Mouse (Mus musculus) liver, embryonic 16.5 days (tissue): ENCODE measurements around the gene Nacad. TPM values are rescaled to one million over a fixed set of nuclear protein-coding genes. Genes with fewer than 3 reads are reported as not detected.

Source experiments
- ATAC-seq: fragments of 200-750 bp; cut with Nextera tagmentation; 2 replicates; pipeline ENCODE4 v1.8.0; 2017; ENCODE audit warnings: low read depth, mild to moderate bottlenecking, moderate number of reproducible peaks, moderate library complexity
- H3K27ac ChIP-seq: fragments of 300-500 bp; sonication (generic); 2 replicates; pipeline ENCODE4 v1.5.1; 2014; ENCODE audit warnings: mild to moderate bottlenecking, low read length
- H3K27me3 ChIP-seq: fragments of 300-500 bp; sonication (generic); 2 replicates; pipeline ENCODE4 v1.6.1; 2014; ENCODE audit warnings: low read depth, low read length, mixed read lengths; ENCODE audit not compliant: control insufficient read depth, insufficient read depth
- H3K36me3 ChIP-seq: fragments of 300-500 bp; sonication (generic); 2 replicates; pipeline ENCODE4 v1.6.1; 2014; ENCODE audit warnings: mild to moderate bottlenecking; ENCODE audit not compliant: control insufficient read depth, insufficient read depth
- H3K4me1 ChIP-seq: fragments of 300-500 bp; sonication (generic); 2 replicates; pipeline ENCODE4 v1.6.1; 2014; ENCODE audit warnings: low read depth, low read length, mixed read lengths; ENCODE audit not compliant: control insufficient read depth
- H3K4me2 ChIP-seq: fragments of 300-500 bp; sonication (generic); 2 replicates; pipeline ENCODE4 v1.6.1; 2014; ENCODE audit warnings: low read depth, low read length, mixed read lengths
- H3K4me3 ChIP-seq: fragments of 300-500 bp; sonication (generic); 2 replicates; pipeline ENCODE4 v1.5.1; 2014; ENCODE audit warnings: low read depth, mild to moderate bottlenecking, low read length
- H3K9ac ChIP-seq: fragments of 300-500 bp; sonication (generic); 2 replicates; pipeline ENCODE4 v1.6.1; 2014; ENCODE audit warnings: low read depth, low read length
- H3K9me3 ChIP-seq: fragments of 300-500 bp; sonication (generic); replicated peaks from 2 replicates; pipeline ENCODE4 v1.6.1; 2016; ENCODE audit warnings: low read length; ENCODE audit not compliant: control insufficient read depth
- WGBS: fragments of 180-500 bp; shearing (Covaris S2); extraction: QIAGEN DNeasy Blood & Tissue Kit; methylation state at CpG from one replicate; pipeline ENCODE4 v1.1.7; 2014; ENCODE audit not compliant: insufficient replicate concordance; 5-methylcytosine and 5-hydroxymethylcytosine counted together
- polyA plus RNA-seq: library from polyadenylated mRNA; unstranded; fragments of >200 nt; fragmentation: Nextera tagmentation; extraction: Ambion mirVana; gene quantifications from 2 replicates; pipeline ENCODE4 v1.2.1, GENCODE M21; 2015

The Nacad gene
- polyA plus RNA-seq, 1 experiment from 2014 or later, result 3.6 TPM

GRCm38 (mm10) chr11:6599831-6600230 lies 6.0 kb downstream of the Nacad start:
- no peak for ATAC-seq
- peak overlapping the region; percentile 42; the same call in 1 of the 2 replicates for H3K27ac ChIP-seq
- H3K36me3 ChIP-seq, result peaks cover 14% of the 10 kb centered on the region
- peak overlapping the region; percentile 36 for H3K4me2 ChIP-seq
- peaks cover 38% of the 10 kb centered on the region for H3K4me1 ChIP-seq
- H3K27me3 ChIP-seq, result peaks cover 23% of the 10 kb centered on the region
- H3K9ac ChIP-seq, result no peak overlapping the region
- WGBS, result 56% methylated on average over 6 of the region's 6 CpGs
- H3K9me3 ChIP-seq, result no peaks in the 10 kb centered on the region
- no peak overlapping the region for H3K4me3 ChIP-seq

- peak overlapping the region; percentile 34 for H3K9ac ChIP-seq
- peaks cover 21% of the 10 kb centered on the region for H3K36me3 ChIP-seq
- H3K4me3 ChIP-seq, result peak overlapping the region; percentile 35
- H3K27me3 ChIP-seq, result peaks cover 16% of the 10 kb centered on the region
- peak; percentile 35 for ATAC-seq
- no peaks in the 10 kb centered on the region for H3K9me3 ChIP-seq
- H3K4me1 ChIP-seq, result peaks cover 45% of the 10 kb centered on the region
- 45% methylated on average over 27 of the region's 27 CpGs for WGBS
- H3K4me2 ChIP-seq, result peak overlapping the region; percentile 36
- H3K27ac ChIP-seq, result no peak overlapping the region
These were observed 6.7 kb downstream of the Nacad start for GRCm38 (mm10) chr11:6599011-6599681.

DNA sequence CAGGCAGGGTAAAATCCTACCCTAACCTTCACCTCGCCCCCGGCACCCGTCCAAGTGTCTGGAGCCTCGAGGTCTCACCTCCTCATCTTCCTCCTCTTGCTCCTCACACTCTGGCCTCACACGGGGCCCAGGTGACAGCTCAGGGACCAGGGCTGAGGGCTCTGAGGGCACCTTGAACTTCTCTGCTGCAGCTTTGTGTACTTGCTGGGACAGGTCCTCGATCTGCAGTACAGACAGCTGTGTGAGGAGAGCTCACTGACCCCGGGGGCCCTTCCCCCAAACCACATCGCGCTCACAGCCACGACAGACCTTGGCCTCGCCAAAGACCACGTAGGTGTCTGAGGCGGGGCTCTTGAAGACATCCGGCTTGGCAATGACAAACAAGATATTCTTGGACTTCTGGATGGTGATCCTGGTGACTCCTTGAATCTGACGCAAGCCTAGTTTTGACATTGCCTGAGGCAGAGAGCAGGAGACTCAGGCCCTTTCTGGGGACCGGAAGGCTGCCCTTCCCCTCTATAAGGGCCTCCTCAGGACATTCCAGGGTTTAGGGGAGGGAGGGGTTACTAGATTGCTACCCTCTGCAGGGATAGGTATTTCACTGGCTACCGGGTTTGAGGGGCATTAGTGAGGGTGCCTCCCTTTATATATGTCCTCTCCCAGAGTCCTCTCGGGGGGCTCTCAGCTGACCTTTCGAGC lies 7.5 kb downstream of the Nacad start:
- Histone ChIP-seq H3K9me3 (no peaks in the 10 kb centered on the region), H3K27ac (no peak overlapping the region), H3K9ac (peak overlapping the region; percentile 34; the same call in 1 of the 2 replicates), H3K4me2 (peak overlapping the region; percentile 36), H3K36me3 (peaks cover 29% of the 10 kb centered on the region), H3K4me1 (peaks cover 50% of the 10 kb centered on the region), H3K4me3 (peak overlapping the region; percentile 35), H3K27me3 (peaks cover 9% of the 10 kb centered on the region)
- 65% methylated on average over 19 of the region's 19 CpGs for WGBS
- ATAC-seq, result no peak

GRCm38 (mm10) chr11:6597523-6597922 lies 8.3 kb downstream of the Nacad start:
- Histone ChIP-seq H3K27ac (no peak overlapping the region), H3K4me1 (peaks cover 53% of the 10 kb centered on the region), H3K9me3 (no peaks in the 10 kb centered on the region), H3K9ac (no peak overlapping the region), H3K27me3 (peaks cover 1% of the 10 kb centered on the region; the same call in 1 of the 2 replicates), H3K4me2 (no peak overlapping the region), H3K4me3 (no peak overlapping the region), H3K36me3 (peaks cover 37% of the 10 kb centered on the region)
- ATAC-seq, result no peak
- 71% methylated on average over 7 of the region's 7 CpGs for WGBS

GRCm38 (mm10) chr11:6596616-6597015 lies 9.2 kb downstream of the Nacad start:
- 76% methylated on average over 3 of the region's 3 CpGs for WGBS
- Histone ChIP-seq H3K9me3 (no peaks in the 10 kb centered on the region), H3K9ac (no peak overlapping the region; the same call in 1 of the 2 replicates), H3K4me1 (peaks cover 61% of the 10 kb centered on the region), H3K27ac (peak overlapping the region; percentile 21; the same call in 1 of the 2 replicates), H3K4me3 (no peak overlapping the region), H3K36me3 (peaks cover 42% of the 10 kb centered on the region), H3K4me2 (no peak overlapping the region), H3K27me3 (no peaks in the 10 kb centered on the region)
- no peak for ATAC-seq

GRCm38 (mm10) chr11:6596205-6596604 lies 9.6 kb downstream of the Nacad start:
- H3K27ac ChIP-seq, result peak overlapping the region; percentile 21; the same call in 1 of the 2 replicates
- peaks cover 42% of the 10 kb centered on the region for H3K36me3 ChIP-seq
- H3K4me2 ChIP-seq, result no peak overlapping the region
- no peak overlapping the region for H3K4me3 ChIP-seq
- no peak for ATAC-seq
- H3K4me1 ChIP-seq, result peaks cover 65% of the 10 kb centered on the region
- H3K9ac ChIP-seq, result no peak overlapping the region; the same call in 1 of the 2 replicates
- WGBS, result 88% methylated on average over 6 of the region's 6 CpGs
- H3K9me3 ChIP-seq, result no peaks in the 10 kb centered on the region
- H3K27me3 ChIP-seq, result no peaks in the 10 kb centered on the region

DNA sequence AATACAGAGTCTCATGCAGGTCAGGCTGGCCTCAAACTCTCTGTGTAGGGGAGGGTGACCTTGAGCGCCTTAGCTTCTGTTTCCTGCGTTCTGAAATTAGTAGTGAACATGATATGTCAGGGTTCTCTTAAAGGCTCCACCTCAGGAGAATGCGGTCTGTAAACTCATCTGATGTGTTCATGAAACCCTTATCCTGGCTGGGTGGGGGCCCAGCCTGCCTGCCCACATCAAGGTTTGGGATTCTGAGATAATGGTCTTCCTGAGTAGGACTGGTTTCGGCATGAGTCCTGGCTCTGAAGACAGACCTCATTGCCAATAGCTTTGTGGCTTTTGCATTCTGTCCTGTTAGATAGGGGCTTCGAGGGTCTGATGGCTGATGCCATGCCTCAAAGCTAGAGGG lies 10.5 kb downstream of the Nacad start:
- Histone ChIP-seq H3K27ac (peak overlapping the region; percentile 82), H3K4me3 (0 out of 2 replicates have a peak overlapping the region, but pooled peaks have one; percentile 5), H3K9ac (no peak overlapping the region), H3K4me1 (peaks cover 69% of the 10 kb centered on the region), H3K27me3 (no peaks in the 10 kb centered on the region), H3K36me3 (peaks cover 45% of the 10 kb centered on the region), H3K4me2 (peak overlapping the region; percentile 40), H3K9me3 (no peaks in the 10 kb centered on the region)
- peak; percentile 64 for ATAC-seq
- WGBS, result 25% methylated on average over 5 of the region's 5 CpGs

GRCm38 (mm10) chr11:6594845-6595244 lies 11.0 kb downstream of the Nacad start:
- 67% methylated on average over 6 of the region's 6 CpGs for WGBS
- ATAC-seq, result no peak
- H3K4me2 ChIP-seq, result peak overlapping the region; percentile 40
- H3K27ac ChIP-seq, result peak overlapping the region; percentile 82
- H3K9ac ChIP-seq, result no peak overlapping the region
- H3K27me3 ChIP-seq, result no peaks in the 10 kb centered on the region
- 0 out of 2 replicates have a peak overlapping the region, but pooled peaks have one; percentile 5 for H3K4me3 ChIP-seq
- no peaks in the 10 kb centered on the region for H3K9me3 ChIP-seq
- H3K4me1 ChIP-seq, result peaks cover 69% of the 10 kb centered on the region
- H3K36me3 ChIP-seq, result peaks cover 48% of the 10 kb centered on the region

GRCm38 (mm10) chr11:6593406-6593805 lies 12.4 kb downstream of the Nacad start:
- ATAC-seq, result no peak
- Histone ChIP-seq H3K4me1 (peaks cover 67% of the 10 kb centered on the region), H3K27ac (0 out of 2 replicates have a peak overlapping the region, but pooled peaks have one; percentile 21), H3K9me3 (no peaks in the 10 kb centered on the region), H3K4me3 (no peak overlapping the region), H3K9ac (no peak overlapping the region), H3K4me2 (no peak overlapping the region), H3K27me3 (no peaks in the 10 kb centered on the region), H3K36me3 (peaks cover 55% of the 10 kb centered on the region)
- 75% methylated on average over 11 of the region's 11 CpGs for WGBS
